Mouse (Mus musculus): ENCODE results near the gene Rere. TPM values are rescaled to one million over a fixed set of nuclear protein-coding genes. Genes with fewer than 3 reads are reported as not detected.

The Rere gene
- total and polyA plus RNA-seq, 3 experiments: 3.1 to 36.5 (median 8.7) TPM

GRCm38 (mm10) chr4:150488767-150489166 is 207.3 kb downstream of the Rere start:
- Histone ChIP-seq H3K27me3 (replicated peaks) (no peaks in the 10 kb centered on the region), H3K4me1 (ENCODE audit: control insufficient read depth in 1 of 2, insufficient read depth in 2 of 2) (peaks cover 5 to 56% of the 10 kb centered on the region in 2 experiments), H3K27ac (ENCODE audit: insufficient read depth, low read depth) (no peak overlapping the region), H3K4me3 (replicated peaks in 1 of 3; ENCODE audit: low read depth in 2 of 3, low read length in 2 of 3, poor library complexity in 1 of 3) (no peak overlapping the region), H3K9me3 (replicated peaks; ENCODE audit: low read length) (no peaks in the 10 kb centered on the region), H3K79me2 (replicated peaks; ENCODE audit: control insufficient read depth, extremely low read depth, insufficient read depth, poor library complexity, severe bottlenecking) (no peaks in the 10 kb centered on the region), H3K36me3 (replicated peaks in 1 of 2; ENCODE audit: control insufficient read depth in 1 of 2, insufficient read depth in 1 of 2, low read length in 1 of 2) (peaks cover 0 to 36% of the 10 kb centered on the region in 2 experiments), H3K9ac (ENCODE audit: insufficient read depth, low read depth) (no peak overlapping the region), H3K4me2 (ENCODE audit: insufficient read depth, low read depth, poor library complexity, severe bottlenecking) (no peak overlapping the region)
- in situ Hi-C loops (cut with MboI; ENCODE audit: low pct_ligation_motif_present, low pct_unique_long_range_greater_than_20kb, low sequenced_read_pairs): no loop called here
- TF ChIP-seq ELF1 (IDR thresholded peaks at IDR 0.05; ENCODE audit: low read depth, low read length): no peak
- TF ChIP-seq EP300 (IDR thresholded peaks at IDR 0.05; ENCODE audit: low read length): no peak
- TF ChIP-seq E2F4 (IDR thresholded peaks at IDR 0.05; ENCODE audit: insufficient replicate concordance, low read depth, low read length): no peak
- no peak for TF ChIP-seq TBP (conservative IDR thresholded peaks at IDR 0.05; ENCODE audit: low read depth, low read length)
- no peak for TF ChIP-seq USF1 (IDR thresholded peaks at IDR 0.05; ENCODE audit: low read depth, low read length)
- TF ChIP-seq MAZ (IDR thresholded peaks at IDR 0.05; ENCODE audit: low read depth, low read length): no peak
- no peak for TF ChIP-seq ZC3H11A (IDR thresholded peaks at IDR 0.05; ENCODE audit: low read depth, low read length)
- TF ChIP-seq MYC (IDR thresholded peaks at IDR 0.05; ENCODE audit: low read depth, low read length): no peak
- TF ChIP-seq BHLHE40 (IDR thresholded peaks at IDR 0.05; ENCODE audit: low read depth, low read length): no peak
- no peak for TF ChIP-seq MEF2A (IDR thresholded peaks at IDR 0.05; ENCODE audit: borderline replicate concordance, low read depth, low read length)
- no peak for TF ChIP-seq CHD2 (IDR thresholded peaks at IDR 0.05; ENCODE audit: low read length)
- TF ChIP-seq JUN (IDR thresholded peaks at IDR 0.05; ENCODE audit: insufficient read depth, low read depth, low read length): no peak
- no peak for TF ChIP-seq RCOR1 (conservative IDR thresholded peaks at IDR 0.05; ENCODE audit: low read depth, low read length)
- TF ChIP-seq ZKSCAN1 (IDR thresholded peaks at IDR 0.05; ENCODE audit: borderline replicate concordance, low read depth, low read length): no peak
- TF ChIP-seq PAX5 (IDR thresholded peaks at IDR 0.05; ENCODE audit: low read length): no peak
- TF ChIP-seq CHD1 (IDR thresholded peaks at IDR 0.05; ENCODE audit: low read depth, low read length): no peak
- TF ChIP-seq IRF4 (IDR thresholded peaks at IDR 0.05; ENCODE audit: low read depth, low read length): no peak
- no peak for TF ChIP-seq ETS1 (conservative IDR thresholded peaks at IDR 0.05; ENCODE audit: low read depth, low read length)
- DNase-seq (ENCODE audit: extremely low read depth): no peak
- dilution Hi-C loops (cut with MboI; ENCODE audit: extremely low pct_ligation_motif_present, extremely low pct_unique_long_range_greater_than_20kb, low sequenced_read_pairs): no loop called here

- peaks cover 4 to 37% of the 10 kb centered on the region in 2 experiments for H3K36me3 ChIP-seq (replicated peaks in 1 of 2; ENCODE audit: control insufficient read depth in 1 of 2, insufficient read depth in 1 of 2, low read length in 1 of 2)
- no peaks in the 10 kb centered on the region for H3K9me3 ChIP-seq (replicated peaks; ENCODE audit: low read length)
- H3K4me1 ChIP-seq (ENCODE audit: control insufficient read depth in 1 of 2, insufficient read depth in 2 of 2): peaks cover 5 to 53% of the 10 kb centered on the region in 2 experiments
- H3K4me3 ChIP-seq (replicated peaks in 1 of 3; ENCODE audit: low read depth in 2 of 3, low read length in 2 of 3, poor library complexity in 1 of 3): no peak overlapping the region
- H3K79me2 ChIP-seq (replicated peaks; ENCODE audit: control insufficient read depth, extremely low read depth, insufficient read depth, poor library complexity, severe bottlenecking): no peaks in the 10 kb centered on the region
- dilution Hi-C loops (cut with MboI; ENCODE audit: extremely low pct_ligation_motif_present, extremely low pct_unique_long_range_greater_than_20kb, low sequenced_read_pairs): no loop called here
- H3K4me2 ChIP-seq (ENCODE audit: insufficient read depth, low read depth, poor library complexity, severe bottlenecking): no peak overlapping the region
- no peak overlapping the region for H3K27ac ChIP-seq (ENCODE audit: insufficient read depth, low read depth)
- TF ChIP-seq ZKSCAN1 (IDR thresholded peaks at IDR 0.05; ENCODE audit: borderline replicate concordance, low read depth, low read length) (no peak), ZMIZ1 (IDR thresholded peaks at IDR 0.05; ENCODE audit: low read depth, low read length) (no peak), EP300 (IDR thresholded peaks at IDR 0.05; ENCODE audit: low read length) (0 out of 2 replicates have a peak, but pooled peaks have one; percentile 7), USF1 (IDR thresholded peaks at IDR 0.05; ENCODE audit: low read depth, low read length) (no peak), MAX (IDR thresholded peaks at IDR 0.05; ENCODE audit: low read length) (0 out of 2 replicates have a peak, but pooled peaks have one; percentile 27), RCOR1 (conservative IDR thresholded peaks at IDR 0.05; ENCODE audit: low read depth, low read length) (no peak), IRF4 (IDR thresholded peaks at IDR 0.05; ENCODE audit: low read depth, low read length) (no peak)
- H3K9ac ChIP-seq (ENCODE audit: insufficient read depth, low read depth): no peak overlapping the region
- peak; percentile 31 for DNase-seq (ENCODE audit: extremely low read depth)
- no peaks in the 10 kb centered on the region for H3K27me3 ChIP-seq (replicated peaks)
- in situ Hi-C loops (cut with MboI; ENCODE audit: low pct_ligation_motif_present, low pct_unique_long_range_greater_than_20kb, low sequenced_read_pairs): no loop called here
Measured at GRCm38 (mm10) chr4:150490050-150490449, 208.6 kb downstream of the Rere start.

Measured in CH12.LX (cell line).